Mouse (Mus musculus) brain, embryonic 14.5 days (tissue): Measurements from ENCODE around the gene Dhx35.

Experiments used
- CTCF ChIP-seq: fragments of 200-500 bp; IDR thresholded peaks from 2 replicates; pipeline ENCODE4 v1.5.1; 2012; ENCODE audit warnings: inconsistent platforms, mild to moderate bottlenecking, moderate library complexity, borderline replicate concordance; ENCODE audit not compliant: insufficient read depth, insufficient read length; ENCODE audit errors: extremely low read depth
- POLR2A ChIP-seq: fragments of 200-500 bp; IDR thresholded peaks from 2 replicates; pipeline ENCODE4 v1.6.1; 2012; ENCODE audit warnings: mild to moderate bottlenecking, inconsistent platforms, borderline replicate concordance; ENCODE audit not compliant: poor library complexity, insufficient read depth, insufficient read length, severe bottlenecking; ENCODE audit errors: extremely low read depth

GRCm38 (mm10) chr2:158843287-158843686 lies 48.7 kb downstream of the Dhx35 start:
- TF ChIP-seq POLR2A (no peak), CTCF (no peak)
